Mouse (Mus musculus): ENCODE measurements around the gene Tmeff1.

- no peak for TF ChIP-seq CTCF (IDR thresholded peaks at IDR 0.05; ENCODE audit: control insufficient read depth, insufficient read depth, insufficient replicate concordance, low read depth, low read length)
- TF ChIP-seq POLR2A (IDR thresholded peaks at IDR 0.05; ENCODE audit: control insufficient read depth, low read depth, low read length): no peak
Measured at GRCm38 (mm10) chr4:48539841-48540575, 45.0 kb upstream of the Tmeff1 start, which contains the start of gene Msantd3.
